ENCODE assay signal across 8 mouse cellular contexts in genomic region chr9:91381284-91382110, GRCm38 (mm10). TPM values are rescaled to one million over a fixed set of nuclear protein-coding genes. Genes with fewer than 3 reads are reported as not detected.
A peak's percentile ranks its signal among the peaks of the same experiment; 100 is the strongest.
DNase-seq lines count a peak whose midpoint lies in the region; ATAC-seq and TF ChIP-seq lines count a peak whose summit lies in the region.

No protein-coding gene starts in this region.

- no peaks in the 10 kb centered on the region for H3K79me2 ChIP-seq in liver, adult 2 months (ENCODE audit: control insufficient read depth, insufficient read depth, low read length)

- H3K4me2 ChIP-seq in limb, embryonic 13.5 days (replicated peaks): peak overlapping the region; percentile 78

- peak overlapping the region; percentile 30; the same call in 1 of the 2 replicates for H3K4me3 ChIP-seq in liver, adult 2 months (ENCODE audit: insufficient read depth, low read depth, low read length)
- H3K4me3 ChIP-seq in limb, embryonic 13.5 days: peak overlapping the region; percentile 50
- H3K4me3 ChIP-seq in small intestine, adult 2 months (ENCODE audit: low read depth, low read length): peak overlapping the region; percentile 52

- no peak for DNase-seq in liver, adult 2 months (ENCODE audit: extremely low read depth, low read depth, low spot score)
- DNase-seq in liver: no peak
- DNase-seq in cerebellum, adult 9-11 months: peak; percentile 96
- peak; percentile 55 for DNase-seq in gastrocnemius, postnatal 14 days
- DNase-seq in layer of hippocampus, adult 9-10 months (ENCODE audit: low spot score): no peak

- H3K36me3 ChIP-seq in liver, adult 2 months (ENCODE audit: control insufficient read depth, insufficient read depth, low read length): no peaks in the 10 kb centered on the region
- H3K36me3 ChIP-seq in limb, embryonic 13.5 days: no peaks in the 10 kb centered on the region
- H3K36me3 ChIP-seq in small intestine, adult 2 months (ENCODE audit: control insufficient read depth, insufficient read depth, low read length): no peaks in the 10 kb centered on the region

- H3K27ac ChIP-seq in liver, adult 2 months (replicated peaks; ENCODE audit: insufficient read depth, low read depth, low read length): no peak overlapping the region
- H3K27ac ChIP-seq in limb, embryonic 13.5 days: no peak overlapping the region
- H3K27ac ChIP-seq in small intestine, adult 2 months (ENCODE audit: insufficient read depth, low read depth, low read length): no peak overlapping the region

- TF ChIP-seq POLR2A in liver, adult 2 months (IDR thresholded peaks at IDR 0.05; ENCODE audit: extremely low read depth, insufficient read depth, low read length): no peak
- no peak for TF ChIP-seq POLR2A in small intestine, adult 2 months (IDR thresholded peaks at IDR 0.05; ENCODE audit: low read depth, low read length)

- peaks cover 58% of the 10 kb centered on the region for H3K27me3 ChIP-seq in liver, adult 2 months (ENCODE audit: control insufficient read depth, insufficient read depth, low read length)
- peaks cover 97% of the 10 kb centered on the region for H3K27me3 ChIP-seq in limb, embryonic 13.5 days
- H3K27me3 ChIP-seq in small intestine, adult 2 months (ENCODE audit: control insufficient read depth, insufficient read depth, low read length): peaks cover 69% of the 10 kb centered on the region

- WGBS in liver, adult 2 months: 2% methylated on average over 72 of the region's 76 CpGs
- WGBS in limb, embryonic 13.5 days: under 1% methylated on average over 71 of the region's 76 CpGs
- 2% methylated on average over 74 of the region's 76 CpGs for WGBS in small intestine, adult 2 months

- no peaks in the 10 kb centered on the region for H3K9me3 ChIP-seq in limb, embryonic 13.5 days

- no peaks in the 10 kb centered on the region for H3K4me1 ChIP-seq in liver, adult 2 months (ENCODE audit: control insufficient read depth, insufficient read depth, low read length)
- H3K4me1 ChIP-seq in limb, embryonic 13.5 days: peaks cover 9% of the 10 kb centered on the region; the same call in 1 of the 2 replicates
- no peaks in the 10 kb centered on the region; the same call in 1 of the 2 replicates for H3K4me1 ChIP-seq in small intestine, adult 2 months (ENCODE audit: control insufficient read depth, insufficient read depth, insufficient read length, low read length)

- ATAC-seq in limb, embryonic 13.5 days (ENCODE audit: low FRiP score, low read depth): peak; percentile 63
- ATAC-seq in erythroblast, adult 5-6 weeks (replicated peaks; ENCODE audit: low FRiP score, poor library complexity, severe bottlenecking): no peak

- intact Hi-C loops in gastrocnemius, postnatal 14 days (cut with DNase I; ENCODE audit: low total_unique reads): no loop called here

- no peak for TF ChIP-seq CTCF in liver, adult 2 months (IDR thresholded peaks at IDR 0.05; ENCODE audit: low read depth, low read length)
- no peak for TF ChIP-seq CTCF in small intestine, adult 2 months (IDR thresholded peaks at IDR 0.05; ENCODE audit: extremely low read depth, insufficient read length, insufficient replicate concordance, low read depth, low read length)

- no peak overlapping the region for H3K9ac ChIP-seq in liver, adult 2 months (ENCODE audit: low read depth, low read length)
- peak overlapping the region; percentile 67 for H3K9ac ChIP-seq in limb, embryonic 13.5 days

RNA-seq across cellular contexts. Expression of gene Zic1, which starts 15.9 kb away (rescaled TPM):
- total RNA-seq in liver, adult 2 months (2014; rRNA removed): under 0.01 TPM in 1 of 2 replicates, not detected in the other
- not detected in 2 replicates for polyA plus RNA-seq in liver, adult 2 months (2012; rRNA removed)
- 1 to 10 TPM in 1 of 2 experiments, under 1 TPM in 1; 0.47 to 3.9 TPM for total RNA-seq in gastrocnemius, postnatal 14 days (2021)
- polyA plus RNA-seq in limb, embryonic 13.5 days (2015; fragmentation: Nextera tagmentation; extraction: Ambion mirVana): 0.22 and 0.28 TPM in 2 replicates
- not detected in 2 replicates for polyA plus RNA-seq in small intestine, adult 2 months (2012; rRNA removed)
- not detected in 2 replicates for total RNA-seq in erythroblast, adult 5-6 weeks (2015; ENCODE audit: low replicate concordance)
- total RNA-seq in erythroblast, adult 5-6 weeks (2017; ENCODE audit: low replicate concordance): not detected in 2 replicates

RNA-seq across cellular contexts. Expression of gene Zic4, which starts 19.3 kb away (rescaled TPM):
- not detected in 2 replicates for total RNA-seq in liver, adult 2 months (2014; rRNA removed)
- polyA plus RNA-seq in liver, adult 2 months (2012; rRNA removed): not detected in 2 replicates
- total RNA-seq in gastrocnemius, postnatal 14 days (2021): under 1 TPM in 1 of 2 experiments, not detected in 1; 0.66 TPM
- 0.33 and 0.41 TPM in 2 replicates for polyA plus RNA-seq in limb, embryonic 13.5 days (2015; fragmentation: Nextera tagmentation; extraction: Ambion mirVana)
- not detected in 2 replicates for polyA plus RNA-seq in small intestine, adult 2 months (2012; rRNA removed)
- total RNA-seq in erythroblast, adult 5-6 weeks (2015; ENCODE audit: low replicate concordance): not detected in 2 replicates
- 0.28 TPM in 1 of 2 replicates, not detected in the other for total RNA-seq in erythroblast, adult 5-6 weeks (2017; ENCODE audit: low replicate concordance)

Comparison
In these comparisons a context has a peak if more than half of its experiments do, and no peak if none do; other contexts are left out.
1. DNase-seq: peak in cerebellum, adult 9-11 months (single experiment) and gastrocnemius, postnatal 14 days (single experiment); none in liver, adult 2 months (single experiment), liver (single experiment) and layer of hippocampus, adult 9-10 months (single experiment).
2. Peak in every context shown above with its lines, with median percentiles within 50 percentile points of each other: H3K4me3 ChIP-seq.